ENCODE assay signal across 8 mouse cellular contexts in the genomic region with DNA sequence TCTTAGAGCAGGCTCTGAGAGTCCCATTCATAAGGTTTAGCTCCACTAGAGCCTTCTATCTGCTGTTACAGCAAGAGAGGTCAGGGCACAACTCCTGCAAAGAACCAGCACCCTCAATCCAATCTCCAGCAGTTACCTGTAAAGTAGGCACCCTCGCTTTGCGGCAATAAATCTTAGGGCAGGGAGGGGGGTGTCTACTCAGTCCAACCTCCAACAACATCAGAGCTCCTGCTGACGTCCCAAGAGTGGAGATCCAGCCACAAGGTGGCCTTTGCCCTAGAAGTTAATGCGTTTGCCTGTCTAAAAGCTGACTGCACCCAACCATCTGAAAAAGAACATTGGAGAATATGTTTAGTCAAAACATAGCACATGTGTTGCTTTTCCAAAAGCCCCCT. TPM values are rescaled to one million over a fixed set of nuclear protein-coding genes. Genes with fewer than 3 reads are reported as not detected.
A peak's percentile ranks its signal among the peaks of the same experiment; 100 is the strongest.
DNase-seq lines count a peak whose midpoint lies in the region; ATAC-seq and TF ChIP-seq lines count a peak whose summit lies in the region.

No protein-coding gene starts in this region.

- no peaks in the 10 kb centered on the region for H3K9me3 ChIP-seq in heart, embryonic 11.5 days (replicated peaks; ENCODE audit: control insufficient read depth, low read length)
- no peaks in the 10 kb centered on the region for H3K9me3 ChIP-seq in hindbrain, postnatal 0 days (ENCODE audit: low read length)

- no peak for ATAC-seq in heart, embryonic 11.5 days (replicated peaks; ENCODE audit: insufficient number of reproducible peaks, low FRiP score, low TSS enrichment)
- ATAC-seq in hindbrain, postnatal 0 days = no peak
- no peak for ATAC-seq in erythroblast, adult 5-6 weeks (replicated peaks; ENCODE audit: low FRiP score, poor library complexity, severe bottlenecking)

- H3K9ac ChIP-seq in heart, embryonic 11.5 days (ENCODE audit: low read depth, low read length) = no peak overlapping the region
- H3K9ac ChIP-seq in hindbrain, postnatal 0 days (replicated peaks; ENCODE audit: low read length) = peak overlapping the region; percentile 69; the same call in 1 of the 2 replicates

- peak overlapping the region; percentile 31 for H3K27ac ChIP-seq in heart, embryonic 11.5 days (ENCODE audit: low read depth, low read length)
- peak overlapping the region; percentile 96 for H3K27ac ChIP-seq in spleen, adult 2 months (ENCODE audit: insufficient read depth, low read length)
- H3K27ac ChIP-seq in hindbrain, postnatal 0 days = peak overlapping the region; percentile 37; the same call in 1 of the 2 replicates
- no peak overlapping the region for H3K27ac ChIP-seq in olfactory bulb, adult 2 months (ENCODE audit: insufficient read depth, low read depth, low read length)

- peak overlapping the region; percentile 99; the same call in 1 of the 2 replicates for H3K4me2 ChIP-seq in heart, embryonic 11.5 days
- peak overlapping the region; percentile 83 for H3K4me2 ChIP-seq in hindbrain, postnatal 0 days (ENCODE audit: low read depth, low read length)

- TF ChIP-seq POLR2A in spleen, adult 2 months (IDR thresholded peaks at IDR 0.05; ENCODE audit: low read depth, low read length) = no peak
- TF ChIP-seq POLR2A in olfactory bulb, adult 2 months (IDR thresholded peaks at IDR 0.05; ENCODE audit: insufficient read depth, low read depth, low read length) = no peak

- H3K27me3 ChIP-seq in heart, embryonic 11.5 days (ENCODE audit: control insufficient read depth, insufficient read depth, low read length) = peaks cover 7% of the 10 kb centered on the region; the same call in 1 of the 2 replicates
- H3K27me3 ChIP-seq in spleen, adult 2 months (ENCODE audit: control insufficient read depth, insufficient read depth, low read length) = no peaks in the 10 kb centered on the region
- no peaks in the 10 kb centered on the region for H3K27me3 ChIP-seq in hindbrain, postnatal 0 days (ENCODE audit: insufficient read depth, low read length)

- H3K4me3 ChIP-seq in heart, embryonic 11.5 days (ENCODE audit: low read depth, low read length) = no peak overlapping the region
- peak overlapping the region; percentile 40 for H3K4me3 ChIP-seq in spleen, adult 2 months (ENCODE audit: extremely low read depth, insufficient read depth, insufficient read length)
- peak overlapping the region; percentile 71 for H3K4me3 ChIP-seq in hindbrain, postnatal 0 days (ENCODE audit: low read length)
- H3K4me3 ChIP-seq in olfactory bulb, adult 2 months (ENCODE audit: insufficient read depth, low read depth, low read length) = peak overlapping the region; percentile 24

- no peak for TF ChIP-seq CTCF in spleen, adult 2 months (IDR thresholded peaks at IDR 0.05; ENCODE audit: extremely low read depth, insufficient read depth, insufficient read length, insufficient replicate concordance)
- TF ChIP-seq CTCF in hindbrain, postnatal 0 days (IDR thresholded peaks at IDR 0.05; ENCODE audit: low read depth) = peak; percentile 14; the same call in 1 of the 2 replicates
- no peak for TF ChIP-seq CTCF in olfactory bulb, adult 2 months (IDR thresholded peaks at IDR 0.05; ENCODE audit: insufficient read depth, low read depth, low read length)

- no peak for DNase-seq in heart, adult 9 months (ENCODE audit: low spot score in 2 of 2)
- DNase-seq in spleen, adult 2 months (ENCODE audit: low read depth in 1 of 2, low spot score in 2 of 2) = peak in 1 of 2 experiments; percentile 42
- no peak for DNase-seq in spleen, postnatal 10 days (ENCODE audit: low spot score in 2 of 2)
- DNase-seq in hindbrain, postnatal 0 days (ENCODE audit: low spot score) = peak; percentile 14
- DNase-seq in urinary bladder, postnatal 4 days (ENCODE audit: low spot score in 2 of 2) = no peak

- H3K4me1 ChIP-seq in heart, embryonic 11.5 days (ENCODE audit: control insufficient read depth, insufficient read depth, low read length) = peaks cover 36% of the 10 kb centered on the region
- H3K4me1 ChIP-seq in spleen, adult 2 months (ENCODE audit: control insufficient read depth, insufficient read depth, insufficient read length) = peaks cover 38% of the 10 kb centered on the region
- H3K4me1 ChIP-seq in hindbrain, postnatal 0 days (ENCODE audit: insufficient read depth, low read length) = peaks cover 12% of the 10 kb centered on the region; the same call in 1 of the 2 replicates
- H3K4me1 ChIP-seq in olfactory bulb, adult 2 months (ENCODE audit: control insufficient read depth, insufficient read depth, low read length) = peaks cover 19% of the 10 kb centered on the region

- 50% methylated on average over 4 of the region's 4 CpGs for WGBS in heart, embryonic 11.5 days (ENCODE audit: insufficient replicate concordance)
- 8% methylated on average over 4 of the region's 4 CpGs for WGBS in spleen, adult 2 months
- 51% methylated on average over 4 of the region's 4 CpGs for WGBS in hindbrain, postnatal 0 days
- 58% methylated on average over 4 of the region's 4 CpGs for WGBS in olfactory bulb, adult 2 months

- H3K36me3 ChIP-seq in heart, embryonic 11.5 days (ENCODE audit: control insufficient read depth, insufficient read depth, low read length) = no peaks in the 10 kb centered on the region
- peaks cover 7% of the 10 kb centered on the region; the same call in 1 of the 2 replicates for H3K36me3 ChIP-seq in spleen, adult 2 months (ENCODE audit: control insufficient read depth, insufficient read depth, low read length)
- H3K36me3 ChIP-seq in hindbrain, postnatal 0 days (ENCODE audit: insufficient read depth, low read length) = no peaks in the 10 kb centered on the region

RNA-seq across cellular contexts. Expression of gene Ripor2, which starts 58.2 kb away (rescaled TPM):
- polyA plus RNA-seq in heart, embryonic 11.5 days (2014; fragmentation: Nextera tagmentation; extraction: Ambion mirVana) = 5.8 and 6.5 TPM in 2 replicates
- 46.4 and 54.7 TPM in 2 replicates for polyA plus RNA-seq in spleen, adult 2 months (2012; rRNA removed)
- total RNA-seq in hindbrain, postnatal 0 days (2014; rRNA removed) = 32.9 and 34.8 TPM in 2 replicates
- 12.5 and 13.1 TPM in 2 replicates for polyA plus RNA-seq in hindbrain, postnatal 0 days (2015; fragmentation: Nextera tagmentation; extraction: Ambion mirVana)
- polyA plus RNA-seq in olfactory bulb, adult 2 months (2012; ENCODE audit: insufficient read depth, insufficient read length, low replicate concordance, missing spikeins) = not detected in 2 replicates
- 20.2 and 21.1 TPM in 2 replicates for total RNA-seq in erythroblast, adult 5-6 weeks (2015; ENCODE audit: low replicate concordance)
- total RNA-seq in erythroblast, adult 5-6 weeks (2017; ENCODE audit: low replicate concordance) = 13.3 and 18.8 TPM in 2 replicates
